Mouse (Mus musculus) c-Kit-negative CD71-positive TER-119-positive erythroid progenitor cells, embryonic 14.5 days (primary cell): ENCODE measurements around the gene Zdhhc18.

ENCODE experiments used
- DNase-seq: peaks from one replicate; pipeline ENCODE4 v3.0.0-alpha.2; 2013; ENCODE audit warnings: low read depth, low spot score

Zdhhc18 gene

DNA sequence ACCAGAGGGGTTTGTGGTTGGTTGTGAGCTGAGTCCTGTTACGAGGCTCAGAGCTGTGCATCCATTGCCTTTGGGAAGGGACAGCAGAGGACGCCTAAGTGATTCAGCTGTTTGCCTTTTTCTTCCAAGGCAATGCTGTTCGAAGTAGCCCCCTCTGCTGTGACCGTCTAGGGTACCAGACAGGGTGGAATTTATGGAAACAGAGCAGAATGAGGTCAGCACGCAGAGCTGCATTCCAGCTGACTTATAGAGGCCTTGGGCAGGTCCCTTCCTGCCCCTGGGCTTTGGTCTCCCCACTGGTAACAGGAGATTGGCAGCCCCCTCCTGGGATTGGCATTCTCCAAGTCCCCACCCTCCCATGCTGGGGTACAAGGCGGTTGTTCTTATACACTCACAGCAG is 45.1 kb downstream of the Zdhhc18 start:
- DNase-seq = no peak

DNA sequence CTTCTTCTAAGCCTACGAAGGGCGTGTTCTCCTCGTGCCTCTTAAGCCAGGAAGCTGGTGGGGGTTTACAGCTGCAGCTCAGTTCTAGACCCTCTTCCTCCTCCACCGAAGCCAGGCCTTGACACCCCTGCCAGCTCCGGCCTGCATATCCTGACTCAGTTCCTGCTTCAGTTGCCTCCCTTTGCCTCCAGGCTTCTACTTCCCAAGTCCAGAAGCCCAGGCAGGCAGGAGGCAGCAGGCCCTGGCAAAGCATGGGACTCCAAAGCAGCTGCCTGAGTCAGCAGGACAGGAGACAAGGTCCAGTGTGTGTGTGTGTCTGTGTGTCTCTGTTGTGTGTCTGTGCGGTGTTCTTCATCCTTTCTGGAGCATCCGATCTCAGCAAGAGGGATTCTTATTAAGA is 45.8 kb downstream of the Zdhhc18 start:
- DNase-seq = no peak

DNA sequence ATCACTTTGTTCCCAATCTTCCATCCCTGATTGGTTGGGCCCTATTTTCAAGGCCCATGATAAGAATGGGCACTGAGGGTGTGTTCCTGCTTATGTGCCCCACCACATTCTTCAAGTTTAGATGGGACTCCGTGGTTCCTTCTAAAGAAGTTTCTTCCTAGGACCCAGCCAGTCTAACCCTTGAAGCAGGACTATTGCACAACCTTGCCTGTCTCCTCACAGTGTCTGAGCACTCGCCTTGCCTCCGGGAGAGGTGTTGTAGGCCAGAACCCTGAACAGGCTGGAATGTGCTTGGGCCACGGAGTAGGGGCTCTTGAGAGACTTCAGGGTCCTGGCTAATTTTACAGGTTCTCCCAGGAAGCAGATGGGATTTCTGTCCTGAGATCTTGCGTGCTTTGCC is 46.9 kb downstream of the Zdhhc18 start:
- no peak for DNase-seq

DNA sequence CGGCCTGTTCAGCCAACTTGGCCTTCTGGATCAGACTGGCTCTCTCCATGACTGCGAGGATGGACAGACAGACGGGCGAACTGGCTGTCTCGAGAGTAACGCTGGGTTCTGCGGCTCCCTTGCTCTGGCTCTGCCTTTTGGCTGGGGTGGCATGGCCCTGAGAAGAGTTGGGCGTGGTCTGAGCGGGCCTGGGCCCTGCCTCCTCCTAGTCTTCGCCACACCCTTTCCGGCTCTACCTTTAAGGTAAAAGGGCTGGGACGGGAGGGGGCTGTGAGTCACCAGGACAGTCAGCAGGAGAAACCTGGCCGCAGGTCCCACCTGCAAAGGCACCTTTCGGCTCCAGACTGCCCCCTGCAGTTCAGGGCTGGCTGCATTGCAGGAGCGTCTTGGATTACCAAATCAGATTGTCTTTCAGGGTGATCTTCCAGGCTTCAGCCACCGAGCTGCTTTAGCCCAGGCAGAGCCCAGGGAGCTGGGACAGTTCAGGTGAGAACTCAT is 48.2 kb downstream of the Zdhhc18 start, which contains the start of gene Sfn:
Gene Sfn (minus strand): TSS at position 448 of the 498 bp plus-strand sequence.
- no peak for DNase-seq

DNA sequence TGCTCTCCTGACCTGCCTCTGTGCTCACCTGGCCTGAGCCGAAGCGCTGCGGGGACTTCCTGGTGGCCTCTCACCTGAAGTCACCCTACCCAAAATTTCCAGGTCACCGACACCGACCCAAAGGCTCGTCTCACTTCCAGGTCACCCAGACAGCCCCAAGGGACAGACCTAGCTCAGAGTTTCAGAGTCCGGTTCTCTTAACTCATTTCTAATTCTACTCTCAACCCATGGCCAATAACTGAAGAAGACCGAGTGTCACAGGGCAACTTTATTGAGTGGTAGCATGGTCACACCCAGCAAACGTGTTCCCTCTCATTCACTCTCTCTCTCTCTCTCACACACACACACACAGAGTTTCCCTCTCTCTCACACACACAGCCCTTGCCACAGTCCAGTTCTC is 49.6 kb downstream of the Zdhhc18 start:
- DNase-seq = no peak

DNA sequence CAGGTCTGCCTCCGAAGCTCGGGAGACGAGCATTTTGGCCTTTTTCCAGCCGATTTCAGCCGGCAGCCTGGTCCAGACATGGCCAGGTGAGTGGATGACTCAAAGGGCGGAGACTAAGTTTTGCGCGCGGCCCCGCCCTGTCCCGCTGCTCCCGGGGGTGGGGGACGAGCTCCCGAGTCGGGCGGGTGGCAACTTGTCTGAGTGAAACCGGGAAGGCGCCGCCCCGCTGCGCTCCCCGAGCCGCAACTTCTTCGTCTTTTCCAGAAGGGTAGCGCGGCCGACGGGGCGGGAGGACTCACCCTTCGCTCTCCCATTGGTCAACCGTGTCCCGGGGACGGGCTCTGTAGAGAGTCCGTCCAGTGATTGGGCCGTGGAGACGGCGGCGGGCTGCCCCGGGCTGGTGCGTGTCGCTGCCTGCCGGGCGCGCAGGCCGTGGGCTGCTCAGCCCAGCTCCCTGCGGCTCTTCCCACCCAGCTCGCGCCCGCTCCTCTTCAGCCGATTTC is 50.3 kb downstream of the Zdhhc18 start:
- peak; percentile 58 for DNase-seq

DNA sequence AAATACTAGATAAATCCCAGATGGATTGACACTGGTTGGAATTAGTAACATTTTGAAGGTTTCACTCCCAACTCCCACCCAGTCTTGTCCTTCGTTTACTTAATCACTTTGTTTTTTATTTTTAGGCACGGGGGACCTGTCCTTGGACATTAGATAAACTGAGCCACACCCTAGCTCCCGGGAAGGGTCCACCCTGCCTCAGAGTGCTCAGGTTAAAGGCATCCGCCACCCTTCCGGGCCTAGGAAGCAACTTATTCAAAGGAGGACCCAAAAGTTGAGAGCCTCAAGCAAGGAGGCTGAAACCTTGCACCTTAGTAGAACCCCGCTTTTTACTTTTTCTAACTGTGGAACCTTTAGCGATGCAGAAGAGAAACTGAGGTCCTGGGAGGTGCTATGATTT is 50.8 kb downstream of the Zdhhc18 start:
- DNase-seq = no peak

DNA sequence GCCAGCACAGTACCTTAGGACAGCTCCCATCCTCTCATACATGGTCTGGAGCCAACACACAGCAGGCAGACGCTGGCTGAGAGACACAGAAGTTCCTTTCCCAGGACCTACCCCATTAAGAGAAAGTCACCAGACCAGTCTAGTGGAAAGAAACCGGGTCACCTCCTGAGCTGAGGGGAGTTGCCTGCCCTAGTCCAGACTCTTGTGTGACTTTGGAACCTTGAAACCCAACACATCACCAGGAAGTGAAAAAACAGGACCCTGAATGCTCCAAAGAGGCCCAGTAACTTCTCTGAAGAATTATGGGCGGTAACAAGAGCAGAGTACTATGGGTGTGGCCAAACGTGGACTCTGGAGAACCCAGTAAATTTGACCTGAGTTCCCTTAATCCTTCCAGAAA is 51.3 kb downstream of the Zdhhc18 start:
- DNase-seq = no peak

DNA sequence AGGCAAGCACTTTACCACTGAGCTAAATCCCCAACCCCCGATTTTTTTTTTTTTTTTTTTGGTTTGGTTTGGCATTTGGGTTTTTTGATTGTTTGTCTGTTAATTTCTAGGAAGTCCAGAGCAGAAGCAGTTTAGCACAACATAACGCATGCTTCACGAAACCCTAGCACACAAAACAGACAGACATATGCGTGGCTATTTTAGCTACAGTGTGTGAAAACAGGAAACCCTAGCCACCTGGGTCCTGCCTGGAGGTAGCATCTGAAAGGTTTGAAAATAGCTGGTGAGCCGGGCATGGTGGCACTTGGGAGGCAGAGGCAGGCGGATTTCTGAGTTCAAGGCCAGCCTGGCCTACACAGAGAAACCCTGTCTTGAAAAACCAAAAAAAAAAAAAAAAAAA is 53.9 kb downstream of the Zdhhc18 start:
- DNase-seq = no peak

DNA sequence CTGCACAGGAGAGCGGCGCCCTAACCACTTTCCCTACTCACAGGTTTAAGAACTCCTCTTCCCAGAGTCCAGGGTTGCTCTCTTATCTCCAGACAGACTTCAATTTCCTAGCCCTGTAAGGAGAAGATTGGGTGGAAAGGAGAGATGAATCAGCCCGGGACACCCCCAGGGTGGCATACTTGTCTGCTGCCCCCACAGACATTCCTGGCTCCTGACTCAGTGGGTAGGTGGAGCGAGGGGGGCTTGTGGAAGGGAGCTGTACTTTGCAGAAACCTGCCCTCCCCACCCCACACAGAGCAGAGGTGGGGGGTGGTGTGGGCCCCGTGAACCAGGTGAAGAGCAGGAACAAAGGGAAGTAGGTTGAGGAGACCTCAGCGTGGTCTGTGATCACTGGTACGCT is 54.4 kb downstream of the Zdhhc18 start:
- no peak for DNase-seq

DNA sequence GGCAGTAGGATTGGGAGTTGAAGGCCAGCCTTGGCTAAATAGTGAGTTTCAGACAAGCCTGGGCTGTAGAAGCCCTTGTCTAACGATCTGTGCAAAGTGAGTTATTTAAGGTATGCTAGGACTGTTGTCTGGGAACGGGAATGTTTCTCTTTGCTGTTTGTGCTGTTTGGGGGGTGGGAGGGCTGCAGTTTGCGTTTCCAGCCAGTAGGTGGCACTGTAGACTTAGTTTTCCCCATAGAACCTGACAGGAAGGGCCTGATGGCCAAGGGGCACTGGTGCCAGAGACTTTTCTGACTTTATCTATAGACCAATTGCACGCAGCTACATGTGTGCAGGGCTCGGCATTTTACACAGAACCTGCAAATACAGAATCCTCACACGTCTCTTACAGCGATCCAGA is 57.4 kb downstream of the Zdhhc18 start:
- DNase-seq = no peak

DNA sequence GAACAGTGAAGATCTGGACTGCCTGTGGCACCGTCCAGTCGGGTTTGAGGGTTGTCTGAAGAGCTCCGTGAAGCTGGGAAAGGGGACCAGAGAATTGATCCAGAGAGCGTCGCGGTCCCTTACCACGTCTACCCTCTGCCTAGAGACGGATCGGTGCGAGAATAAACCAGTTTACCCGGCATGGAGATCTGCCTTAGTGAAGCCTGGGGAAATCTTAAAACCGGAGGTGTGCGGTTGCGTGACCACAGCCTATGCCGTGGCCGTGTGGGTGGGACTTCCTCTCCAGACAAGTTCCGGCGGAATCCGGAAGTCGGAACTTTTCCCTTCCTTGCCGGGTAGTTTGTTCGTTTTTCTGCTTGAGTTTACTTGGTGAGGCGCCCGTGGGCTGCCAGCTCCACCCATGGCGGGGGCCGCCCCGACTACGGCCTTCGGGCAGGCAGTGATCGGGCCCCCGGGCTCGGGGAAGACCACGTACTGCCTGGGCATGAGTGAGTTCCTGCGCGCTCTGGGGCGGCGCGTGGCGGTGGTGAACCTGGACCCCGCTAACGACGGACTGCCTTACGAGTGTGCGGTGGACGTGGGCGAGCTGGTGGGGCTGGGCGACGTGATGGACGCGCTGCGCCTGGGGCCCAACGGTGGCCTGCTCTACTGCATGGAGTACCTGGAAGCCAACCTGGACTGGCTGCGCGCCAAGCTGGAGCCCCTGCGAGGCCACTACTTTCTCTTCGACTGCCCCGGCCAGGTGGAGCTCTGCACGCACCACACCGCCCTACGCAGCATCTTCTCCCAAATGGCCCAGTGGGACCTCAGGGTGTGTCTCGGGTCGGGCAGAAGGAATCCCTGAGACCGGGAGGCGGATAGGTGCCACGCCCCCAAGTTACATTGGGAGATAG is 65.6 kb downstream of the Zdhhc18 start, which contains the start of gene Gpn2:
Gene Gpn2 (plus strand): TSS at position 304 of the 893 bp plus-strand sequence.
- DNase-seq = peak; percentile 64

DNA sequence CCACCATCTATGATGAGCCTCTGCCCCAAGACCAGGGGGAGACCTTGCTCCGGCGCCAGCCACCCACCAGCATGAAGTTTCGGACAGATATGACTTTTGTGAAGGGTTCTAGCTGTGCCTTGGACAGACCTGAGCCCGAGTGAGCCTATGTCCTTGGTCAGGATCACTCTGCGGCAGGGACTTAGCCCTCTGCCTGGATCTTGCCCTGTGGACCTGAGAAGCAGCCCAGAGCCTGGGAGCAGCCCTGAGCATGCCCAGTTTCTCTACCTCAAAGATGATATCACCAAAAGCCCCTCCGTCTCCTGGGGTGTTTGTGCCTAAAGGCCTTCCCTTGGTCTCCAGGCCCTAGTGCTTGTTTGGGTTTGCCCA is 66.3 kb downstream of the Zdhhc18 start:
- DNase-seq = no peak

DNA sequence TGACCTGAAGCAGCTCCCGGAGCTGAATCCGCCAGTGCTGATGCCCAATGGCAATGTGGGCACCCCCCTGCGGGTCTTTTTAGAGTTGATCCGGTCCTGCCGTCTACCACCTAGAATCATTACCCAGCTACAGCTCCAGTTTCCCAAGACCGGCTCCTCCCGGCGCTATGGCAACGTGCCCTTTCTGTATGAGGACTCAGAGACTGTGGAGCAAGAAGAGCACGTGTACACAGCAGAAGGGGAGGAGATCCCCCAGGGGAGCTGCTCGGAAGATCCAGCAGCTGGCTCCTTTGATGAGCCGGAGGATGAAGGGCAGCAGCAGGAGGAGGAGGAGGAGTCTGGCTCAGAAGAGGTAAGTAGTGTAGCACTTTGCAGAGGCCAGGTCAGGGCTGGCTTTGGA is 72.0 kb downstream of the Zdhhc18 start:
- DNase-seq = no peak

DNA sequence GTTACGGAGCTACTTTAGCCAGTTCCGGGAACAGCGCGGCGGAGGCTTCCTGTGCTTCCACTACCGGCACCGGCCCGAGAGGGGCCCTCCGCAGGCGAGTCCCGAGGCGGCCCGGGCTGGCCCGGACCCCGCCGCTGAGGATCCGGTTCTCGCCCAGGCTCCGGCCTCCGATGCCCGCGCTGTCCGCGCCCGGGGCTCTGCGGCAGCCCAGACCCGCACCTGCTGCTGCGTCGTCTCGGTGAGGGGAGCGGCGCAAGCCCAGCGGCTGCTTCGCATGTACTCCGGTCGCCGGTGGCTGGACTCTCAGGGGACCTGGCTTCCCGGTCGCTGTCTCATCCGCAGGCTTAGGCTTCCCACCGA is 75.1 kb downstream of the Zdhhc18 start:
- no peak for DNase-seq

DNA sequence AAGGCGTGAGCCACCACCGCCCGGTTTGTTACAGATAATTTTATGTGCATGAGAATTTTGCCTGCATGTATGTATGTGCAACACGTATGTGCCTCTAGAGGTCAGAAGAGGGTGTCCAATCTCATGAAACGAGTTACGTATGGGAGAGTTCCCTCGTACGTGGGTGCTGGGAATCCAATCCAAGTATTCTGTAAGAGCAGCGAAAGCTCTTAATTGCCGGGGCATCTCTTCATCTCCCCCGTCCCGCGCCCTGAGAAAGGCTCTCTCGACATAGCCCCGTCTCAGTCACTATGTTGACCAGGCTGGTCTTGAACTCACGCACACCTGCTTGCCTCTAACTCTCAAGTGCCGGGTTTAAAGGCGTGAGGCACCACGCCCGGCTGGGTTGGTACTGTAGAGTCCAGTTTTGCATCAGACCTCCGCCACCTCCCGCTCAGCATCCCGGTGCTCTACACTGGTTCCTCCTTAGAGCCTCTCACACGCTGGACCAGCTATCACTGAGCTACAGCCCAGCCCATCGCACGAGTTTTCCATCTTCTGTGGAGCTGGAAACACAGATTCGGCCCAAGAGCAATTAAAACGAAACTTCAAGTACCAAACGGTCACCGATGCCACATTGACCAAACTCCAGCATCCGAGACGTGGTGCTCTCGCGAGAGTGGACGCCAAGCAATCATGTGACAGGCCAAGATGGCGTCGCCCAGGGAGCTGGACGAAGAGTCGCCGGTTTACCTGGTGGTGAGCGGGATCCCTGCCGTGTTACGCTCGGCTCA is 75.7 kb downstream of the Zdhhc18 start, which contains the start of gene Gpatch3:
Gene Gpatch3 (plus strand): TSS at position 676 of the 773 bp plus-strand sequence.
- DNase-seq = peak; percentile 88

DNA sequence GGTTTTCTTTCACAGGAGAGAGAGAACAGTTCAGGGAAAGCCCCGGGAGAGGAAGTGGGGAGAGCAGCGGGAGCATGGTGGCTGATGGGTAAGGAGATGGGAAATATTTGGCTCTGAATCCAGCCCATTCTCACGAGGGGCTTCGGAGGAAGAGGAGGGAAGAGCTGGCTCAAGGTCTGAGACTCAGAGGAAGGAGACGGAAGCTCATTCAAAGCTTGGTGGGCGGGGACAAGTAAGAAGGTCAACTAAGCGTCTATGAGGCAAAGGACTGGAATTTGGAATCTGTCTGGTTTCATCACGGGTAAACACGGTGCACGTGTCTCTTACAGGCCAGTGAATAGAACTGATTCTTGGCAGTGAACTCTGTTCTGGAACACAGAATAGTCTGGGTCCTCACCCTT is 79.9 kb downstream of the Zdhhc18 start:
- no peak for DNase-seq

DNA sequence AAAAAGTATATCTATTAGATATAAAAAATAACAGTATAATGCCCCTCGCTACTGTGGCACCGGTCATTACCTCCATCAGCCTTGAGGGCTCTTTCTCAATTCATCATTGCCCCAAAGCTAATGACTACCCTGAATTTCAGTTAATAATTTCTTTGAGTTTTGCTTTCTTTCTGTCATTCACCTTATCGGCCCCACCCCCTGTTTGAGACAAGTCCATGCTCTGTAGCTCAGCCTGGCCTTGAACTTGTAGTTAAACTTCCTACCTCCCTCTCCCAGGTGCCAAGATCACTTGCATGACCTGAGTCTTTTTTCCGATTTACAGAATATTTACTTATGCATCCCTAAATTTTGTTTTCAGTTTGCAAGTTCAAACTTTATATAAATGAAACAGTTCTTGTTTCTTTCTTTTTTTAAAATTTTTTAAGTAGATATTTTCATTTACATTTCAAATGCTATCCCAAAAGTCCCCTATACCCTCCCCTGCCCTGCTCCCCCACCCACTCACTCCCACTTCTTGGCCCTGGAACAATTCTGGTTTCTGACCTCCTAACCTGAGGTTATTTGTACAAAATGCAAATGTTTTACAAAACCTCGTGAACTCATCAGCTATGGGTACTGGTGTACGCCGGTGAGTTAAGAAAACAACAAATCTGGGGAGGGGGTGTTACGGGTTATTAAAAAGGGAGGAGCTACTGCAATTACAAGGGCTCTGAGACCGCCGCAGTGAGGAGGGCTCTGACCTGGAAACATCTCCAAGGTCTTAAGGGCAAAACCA is 80.5 kb downstream of the Zdhhc18 start:
- no peak for DNase-seq

DNA sequence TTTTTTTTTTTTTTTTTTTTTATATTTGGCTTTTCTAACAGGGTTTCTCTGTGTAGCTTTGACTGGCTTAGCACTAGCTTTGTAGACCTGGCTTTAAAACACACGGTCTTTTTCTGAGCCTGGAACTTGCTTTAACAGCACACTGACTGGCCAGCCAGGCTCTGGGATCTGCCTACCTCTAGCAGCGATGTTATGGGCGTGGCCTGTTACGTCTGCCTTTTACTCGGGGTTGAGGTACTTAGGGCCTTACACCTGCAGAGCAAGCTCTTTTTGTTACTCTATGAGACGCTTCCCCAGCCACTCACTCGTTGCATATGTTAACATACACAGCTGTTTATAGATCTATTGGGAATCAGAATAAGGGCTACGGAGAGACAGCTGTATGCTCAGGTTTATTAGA is 82.7 kb downstream of the Zdhhc18 start:
- no peak for DNase-seq

DNA sequence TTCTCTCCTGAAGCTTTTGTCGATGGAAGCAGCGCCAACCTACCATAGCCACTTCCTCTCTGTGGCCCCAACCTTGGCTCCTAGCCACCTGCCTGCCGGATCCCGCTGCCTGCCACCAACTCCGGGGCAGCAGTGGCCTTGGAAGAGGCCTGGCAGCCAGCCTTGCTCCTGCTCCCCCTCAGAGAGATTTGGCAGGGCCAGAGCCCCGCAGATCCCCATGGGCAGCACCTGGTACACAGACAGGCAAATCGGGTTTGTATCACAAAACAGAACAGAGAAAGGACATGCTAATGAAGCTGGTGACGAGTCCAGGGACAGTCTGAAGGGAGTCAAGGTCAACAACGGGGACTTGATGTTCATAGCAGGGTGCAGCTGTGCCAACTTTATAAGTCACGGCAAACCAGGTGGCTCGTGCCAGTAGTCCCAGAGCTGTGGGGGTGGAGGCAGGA is 86.8 kb downstream of the Zdhhc18 start:
- DNase-seq = no peak

DNA sequence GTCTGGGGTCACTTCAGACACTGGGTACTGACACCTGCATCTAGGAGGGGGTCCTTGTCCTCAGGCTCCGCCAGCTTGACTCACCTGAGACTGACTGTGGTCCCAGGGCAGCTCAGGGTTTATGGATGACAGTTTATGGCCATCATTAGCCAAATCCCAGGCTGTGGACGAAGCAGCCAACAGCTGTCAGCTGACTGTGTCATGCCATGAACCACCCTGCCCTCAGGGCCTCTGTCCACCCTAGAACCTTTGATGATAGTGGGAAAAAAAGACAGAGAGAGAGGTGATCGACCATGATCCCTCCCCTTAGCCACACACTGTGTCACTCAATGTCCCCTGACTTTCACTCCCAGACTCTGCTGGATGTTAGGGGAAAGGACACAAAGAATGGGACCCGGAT is 88.3 kb downstream of the Zdhhc18 start:
- no peak for DNase-seq

DNA sequence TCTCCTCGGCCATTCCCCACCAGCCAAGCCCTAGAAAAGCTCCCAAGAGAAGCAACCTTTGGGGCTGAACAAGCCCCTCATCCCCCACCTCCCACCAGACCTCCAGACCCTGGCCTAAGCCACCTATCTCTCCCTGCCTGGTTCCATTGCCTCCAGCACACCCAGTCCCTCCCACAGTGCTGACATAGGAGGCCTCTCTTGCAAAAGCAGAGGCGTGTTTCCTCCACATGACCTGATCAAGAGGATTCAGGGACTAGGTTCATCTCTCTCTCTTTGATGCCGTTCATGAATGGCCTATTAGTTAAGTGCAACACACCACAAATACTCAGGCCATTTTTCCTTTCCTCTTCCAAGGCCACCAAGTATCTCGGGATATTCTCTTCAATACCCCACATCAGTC is 90.1 kb downstream of the Zdhhc18 start:
- no peak for DNase-seq
